Mouse (Mus musculus) hindbrain, embryonic 14.5 days (tissue): ENCODE results near the gene Gstm4. TPM values are rescaled to one million over a fixed set of nuclear protein-coding genes. Genes with fewer than 3 reads are reported as not detected.

ENCODE experiments used
- polyA plus RNA-seq: library from polyadenylated mRNA; unstranded; fragments of >200 nt; fragmentation: Nextera tagmentation; extraction: Ambion mirVana; gene quantifications from 2 replicates; pipeline ENCODE4 v1.2.1, GENCODE M21; 2014

Gene Gstm4
- polyA plus RNA-seq, 1 experiment from 2014 or later: 17.5 TPM

Other genes with a start within 250 kb of the Gstm4 start
- not detected in 2 replicates for gene Eps8l3, start 167.7 kb downstream of the Gstm4 start, polyA plus RNA-seq
- gene Gstm5, start 149.1 kb downstream of the Gstm4 start, polyA plus RNA-seq: 255 and 259 TPM in 2 replicates
- 45.8 and 54.6 TPM in 2 replicates for gene Gstm7, start 113.1 kb downstream of the Gstm4 start, polyA plus RNA-seq
- gene Gstm6, start 101.1 kb downstream of the Gstm4 start, polyA plus RNA-seq: 8.1 and 9.3 TPM in 2 replicates
- not detected in 2 replicates for gene Gstm3, start 75.6 kb downstream of the Gstm4 start, polyA plus RNA-seq
- 7.9 and 8.4 TPM in 2 replicates for gene Gstm2, start 58.4 kb downstream of the Gstm4 start, polyA plus RNA-seq
- gene Gstm1, start 26.9 kb downstream of the Gstm4 start, polyA plus RNA-seq: 92.3 and 106 TPM in 2 replicates
- gene Ampd2, start 41.8 kb upstream of the Gstm4 start, polyA plus RNA-seq: 43.8 and 45.5 TPM in 2 replicates
- 0.33 and 0.48 TPM in 2 replicates for gene Gnat2, start 47.9 kb upstream of the Gstm4 start, polyA plus RNA-seq
- 132 and 142 TPM in 2 replicates for gene Gnai3, start 101.3 kb upstream of the Gstm4 start, polyA plus RNA-seq
- 3.6 and 3.9 TPM in 2 replicates for gene Gpr61, start 110.0 kb upstream of the Gstm4 start, polyA plus RNA-seq
- gene Amigo1, start 141.4 kb upstream of the Gstm4 start, polyA plus RNA-seq: 11.1 and 11.3 TPM in 2 replicates
- 2.4 and 2.7 TPM in 2 replicates for gene Cyb561d1, start 156.3 kb upstream of the Gstm4 start, polyA plus RNA-seq
- gene Atxn7l2, start 166.0 kb upstream of the Gstm4 start, polyA plus RNA-seq: 20.0 and 21.1 TPM in 2 replicates
- 0.17 and 0.50 TPM in 2 replicates for gene Sypl2, start 181.8 kb upstream of the Gstm4 start, polyA plus RNA-seq
- gene Psma5, start 212.0 kb upstream of the Gstm4 start, polyA plus RNA-seq: 251 and 253 TPM in 2 replicates
- 24.2 and 25.4 TPM in 2 replicates for gene Sort1, start 239.2 kb upstream of the Gstm4 start, polyA plus RNA-seq